Mouse (Mus musculus): Measurements from ENCODE around the gene Vill. TPM values are rescaled to one million over a fixed set of nuclear protein-coding genes. Genes with fewer than 3 reads are reported as not detected.

Vill gene
- polyA plus RNA-seq, 1 experiment = 11.4 TPM

GRCm38 (mm10) chr9:119086451-119086850 lies 33.9 kb downstream of the Vill start:
- Histone ChIP-seq H3K36me3 (ENCODE audit: control insufficient read depth, insufficient read depth, low read length) (no peaks in the 10 kb centered on the region), H3K27me3 (ENCODE audit: control insufficient read depth, insufficient read depth, low read length) (no peaks in the 10 kb centered on the region; the same call in 1 of the 2 replicates), H3K4me3 (ENCODE audit: control insufficient read depth, low read depth, low read length) (peak overlapping the region; percentile 91), H3K4me1 (ENCODE audit: control insufficient read depth, insufficient read depth, low read length) (peaks cover 11% of the 10 kb centered on the region), H3K27ac (ENCODE audit: control insufficient read depth, insufficient read depth, low read depth, low read length) (no peak overlapping the region)
- TF ChIP-seq POLR2A (IDR thresholded peaks at IDR 0.05; ENCODE audit: control insufficient read depth, low read depth, low read length) (no peak), CTCF (IDR thresholded peaks at IDR 0.05; ENCODE audit: control insufficient read depth, insufficient read depth, insufficient replicate concordance, low read depth, low read length) (no peak)

GRCm38 (mm10) chr9:119087309-119087708 lies 34.7 kb downstream of the Vill start:
- Histone ChIP-seq H3K36me3 (ENCODE audit: control insufficient read depth, insufficient read depth, low read length) (no peaks in the 10 kb centered on the region), H3K4me1 (ENCODE audit: control insufficient read depth, insufficient read depth, low read length) (peaks cover 12% of the 10 kb centered on the region), H3K27ac (ENCODE audit: control insufficient read depth, insufficient read depth, low read depth, low read length) (no peak overlapping the region), H3K27me3 (ENCODE audit: control insufficient read depth, insufficient read depth, low read length) (no peaks in the 10 kb centered on the region; the same call in 1 of the 2 replicates), H3K4me3 (ENCODE audit: control insufficient read depth, low read depth, low read length) (peak overlapping the region; percentile 91)
- no peak for TF ChIP-seq CTCF (IDR thresholded peaks at IDR 0.05; ENCODE audit: control insufficient read depth, insufficient read depth, insufficient replicate concordance, low read depth, low read length)
- TF ChIP-seq POLR2A (IDR thresholded peaks at IDR 0.05; ENCODE audit: control insufficient read depth, low read depth, low read length) = peak; percentile 49; the same call in 1 of the 2 replicates

- peak overlapping the region; percentile 85 for H3K27ac ChIP-seq (ENCODE audit: control insufficient read depth, insufficient read depth, low read depth, low read length)
- peak; percentile 41; the same call in 1 of the 2 replicates for TF ChIP-seq POLR2A (IDR thresholded peaks at IDR 0.05; ENCODE audit: control insufficient read depth, low read depth, low read length)
- TF ChIP-seq CTCF (IDR thresholded peaks at IDR 0.05; ENCODE audit: control insufficient read depth, insufficient read depth, insufficient replicate concordance, low read depth, low read length) = peak; percentile 8; the same call in 1 of the 2 replicates
- peak overlapping the region; percentile 91 for H3K4me3 ChIP-seq (ENCODE audit: control insufficient read depth, low read depth, low read length)
- H3K27me3 ChIP-seq (ENCODE audit: control insufficient read depth, insufficient read depth, low read length) = no peaks in the 10 kb centered on the region; the same call in 1 of the 2 replicates
- peaks cover 15% of the 10 kb centered on the region for H3K4me1 ChIP-seq (ENCODE audit: control insufficient read depth, insufficient read depth, low read length)
- H3K36me3 ChIP-seq (ENCODE audit: control insufficient read depth, insufficient read depth, low read length) = no peaks in the 10 kb centered on the region
These were observed 35.7 kb downstream of the Vill start for GRCm38 (mm10) chr9:119088148-119088801.

GRCm38 (mm10) chr9:119089437-119089836 lies 36.9 kb downstream of the Vill start:
- peak overlapping the region; percentile 12 for H3K4me3 ChIP-seq (ENCODE audit: control insufficient read depth, low read depth, low read length)
- H3K27me3 ChIP-seq (ENCODE audit: control insufficient read depth, insufficient read depth, low read length) = no peaks in the 10 kb centered on the region; the same call in 1 of the 2 replicates
- peaks cover 15% of the 10 kb centered on the region for H3K4me1 ChIP-seq (ENCODE audit: control insufficient read depth, insufficient read depth, low read length)
- TF ChIP-seq POLR2A (IDR thresholded peaks at IDR 0.05; ENCODE audit: control insufficient read depth, low read depth, low read length) = no peak
- TF ChIP-seq CTCF (IDR thresholded peaks at IDR 0.05; ENCODE audit: control insufficient read depth, insufficient read depth, insufficient replicate concordance, low read depth, low read length) = no peak
- no peaks in the 10 kb centered on the region for H3K36me3 ChIP-seq (ENCODE audit: control insufficient read depth, insufficient read depth, low read length)
- H3K27ac ChIP-seq (ENCODE audit: control insufficient read depth, insufficient read depth, low read depth, low read length) = peak overlapping the region; percentile 14; the same call in 1 of the 2 replicates

- H3K4me1 ChIP-seq (ENCODE audit: control insufficient read depth, insufficient read depth, low read length) = peaks cover 15% of the 10 kb centered on the region
- no peaks in the 10 kb centered on the region; the same call in 1 of the 2 replicates for H3K27me3 ChIP-seq (ENCODE audit: control insufficient read depth, insufficient read depth, low read length)
- TF ChIP-seq CTCF (IDR thresholded peaks at IDR 0.05; ENCODE audit: control insufficient read depth, insufficient read depth, insufficient replicate concordance, low read depth, low read length) (no peak), POLR2A (IDR thresholded peaks at IDR 0.05; ENCODE audit: control insufficient read depth, low read depth, low read length) (no peak)
- H3K4me3 ChIP-seq (ENCODE audit: control insufficient read depth, low read depth, low read length) = no peak overlapping the region
- no peaks in the 10 kb centered on the region for H3K36me3 ChIP-seq (ENCODE audit: control insufficient read depth, insufficient read depth, low read length)
- H3K27ac ChIP-seq (ENCODE audit: control insufficient read depth, insufficient read depth, low read depth, low read length) = no peak overlapping the region
These were observed 37.9 kb downstream of the Vill start for GRCm38 (mm10) chr9:119090462-119090861.

GRCm38 (mm10) chr9:119091581-119092310 lies 39.2 kb downstream of the Vill start:
- no peaks in the 10 kb centered on the region for H3K36me3 ChIP-seq (ENCODE audit: control insufficient read depth, insufficient read depth, low read length)
- no peak overlapping the region for H3K27ac ChIP-seq (ENCODE audit: control insufficient read depth, insufficient read depth, low read depth, low read length)
- no peak overlapping the region for H3K4me3 ChIP-seq (ENCODE audit: control insufficient read depth, low read depth, low read length)
- H3K27me3 ChIP-seq (ENCODE audit: control insufficient read depth, insufficient read depth, low read length) = no peaks in the 10 kb centered on the region; the same call in 1 of the 2 replicates
- TF ChIP-seq CTCF (IDR thresholded peaks at IDR 0.05; ENCODE audit: control insufficient read depth, insufficient read depth, insufficient replicate concordance, low read depth, low read length) = no peak
- no peak for TF ChIP-seq POLR2A (IDR thresholded peaks at IDR 0.05; ENCODE audit: control insufficient read depth, low read depth, low read length)
- peaks cover 15% of the 10 kb centered on the region for H3K4me1 ChIP-seq (ENCODE audit: control insufficient read depth, insufficient read depth, low read length)
